Mouse (Mus musculus) right cerebral cortex, postnatal 36 days (tissue): ENCODE measurements around the gene Slc39a2.
A peak's percentile ranks its signal among the peaks of the same experiment; 100 is the strongest.
"Not testable (repeated sequence)": the region's sequence is repeated elsewhere in the genome, so short reads cannot be mapped to it uniquely, and the experiment has no call there.

Experiments
- DNase-seq, 2 experiments: peaks; one replicate each; pipeline ENCODE4 v3.0.0; 2022; ENCODE audit warnings: low spot score in 2 of 2, mixed read lengths in 1 of 2

The Slc39a2 gene

GRCm38 (mm10) chr14:51902806-51903710, 10.4 kb downstream of the Slc39a2 start:
- DNase-seq = peak in 1 of 2 experiments; percentile 36

- DNase-seq = no peak
Measured at GRCm38 (mm10) chr14:51903782-51904181, 11.1 kb downstream of the Slc39a2 start.

- no peak for DNase-seq
Measured at GRCm38 (mm10) chr14:51904706-51905105, 12.0 kb downstream of the Slc39a2 start.

GRCm38 (mm10) chr14:51906102-51906501, 13.4 kb downstream of the Slc39a2 start:
- no peak for DNase-seq

GRCm38 (mm10) chr14:51911301-51911700, 18.6 kb downstream of the Slc39a2 start:
- DNase-seq = no peak

GRCm38 (mm10) chr14:51912391-51913061, 19.8 kb downstream of the Slc39a2 start:
- DNase-seq = no peak

GRCm38 (mm10) chr14:51913062-51913959, 20.6 kb downstream of the Slc39a2 start:
- DNase-seq = peak; percentile 46 to 58

GRCm38 (mm10) chr14:51913960-51914762, 21.5 kb downstream of the Slc39a2 start, which contains the start of gene Ndrg2:
Gene Ndrg2 (minus strand): TSS chr14:51914158.
- peak; percentile 62 to 68 for DNase-seq

- no peak for DNase-seq
Measured at GRCm38 (mm10) chr14:51915030-51915429, 22.3 kb downstream of the Slc39a2 start.

- no peak for DNase-seq
Measured at GRCm38 (mm10) chr14:51916539-51916938, 23.9 kb downstream of the Slc39a2 start.

GRCm38 (mm10) chr14:51918125-51918524, 25.4 kb downstream of the Slc39a2 start, which contains the start of gene Tppp2:
Gene Tppp2 (plus strand): TSS chr14:51918425.
- DNase-seq = no peak

GRCm38 (mm10) chr14:51918966-51919365, 26.3 kb downstream of the Slc39a2 start:
- no peak for DNase-seq

- DNase-seq = peak; percentile 53 to 61
Measured at GRCm38 (mm10) chr14:51921759-51922570, 29.3 kb downstream of the Slc39a2 start.

GRCm38 (mm10) chr14:51922571-51922865, 29.8 kb downstream of the Slc39a2 start, which contains the start of gene Rnase13:
Gene Rnase13 (minus strand): TSS chr14:51922773.
- no peak for DNase-seq

- DNase-seq = no peak
Measured at GRCm38 (mm10) chr14:51922910-51923309, 30.2 kb downstream of the Slc39a2 start.

- DNase-seq = no peak
Measured at GRCm38 (mm10) chr14:51923492-51923891, 30.8 kb downstream of the Slc39a2 start.

GRCm38 (mm10) chr14:51926930-51927329, 34.2 kb downstream of the Slc39a2 start:
- DNase-seq = not testable (repeated sequence)

GRCm38 (mm10) chr14:51929309-51929943, 36.7 kb downstream of the Slc39a2 start:
- peak; percentile 52 to 64 for DNase-seq

GRCm38 (mm10) chr14:51929968-51930367, 37.3 kb downstream of the Slc39a2 start:
- no peak for DNase-seq
